Mouse (Mus musculus) left cerebral cortex, postnatal 10 days (tissue): ENCODE measurements around the gene Bag5. TPM values are rescaled to one million over a fixed set of nuclear protein-coding genes. Genes with fewer than 3 reads are reported as not detected.

ENCODE experiments used
- DNase-seq, 2 experiments: peaks; one replicate each; pipeline ENCODE4 v3.0.0; 2021 to 2022; ENCODE audit warnings: low spot score in 2 of 2, mixed read lengths in 1 of 2; ENCODE audit errors: extremely low spot score in 1 of 2
- intact Hi-C: fragments of 180-260 bp; cut with DNase I; formaldehyde crosslinking; loops from one replicate; pipeline ENCODE4 v1.15.1; 2025
- total RNA-seq, 2 experiments: library from RNA; stranded (reverse); gene quantifications; 2 replicates each; pipeline ENCODE4 v1.2.3; 2021

Bag5 gene
- 10 to 100 TPM; 40.6 to 43.2 TPM for total RNA-seq

- DNase-seq = peak; percentile 85 to 94
- intact Hi-C loops = loop anchor here (5.0 kb wide), 1 partner anchor 41 kb away; the partner anchor contains the start of gene Ckb
Observed at GRCm38 (mm10) chr12:111713004-111713651, at the start of gene Bag5, which contains the start of gene Apopt1. TSS of gene Bag5 (minus strand) at chr12:111713257. TSS of gene Apopt1 (plus strand) at chr12:111713261.

- DNase-seq = no peak
- intact Hi-C loops = no loop called here
Observed at GRCm38 (mm10) chr12:111760306-111760908, 47.4 kb upstream of the Bag5 start.

GRCm38 (mm10) chr12:111759176-111760061, 46.4 kb upstream of the Bag5 start:
- intact Hi-C loops = no loop called here
- peak in 1 of 2 experiments; percentile 82 for DNase-seq

GRCm38 (mm10) chr12:111758381-111759175, 45.5 kb upstream of the Bag5 start, which contains the start of gene Klc1:
TSS of gene Klc1 (plus strand) at chr12:111758849.
- intact Hi-C loops = no loop called here
- peak; percentile 74 to 87 for DNase-seq

- intact Hi-C loops = no loop called here
Observed at GRCm38 (mm10) chr12:111757561-111758325, 44.7 kb upstream of the Bag5 start.

GRCm38 (mm10) chr12:111756698-111757082, 43.6 kb upstream of the Bag5 start:
- intact Hi-C loops = no loop called here
- DNase-seq = no peak

More at GRCm38 (mm10) chr12:111757561-111758325, 44.7 kb upstream of the Bag5 start:
- DNase-seq = no peak

- intact Hi-C loops = no loop called here
- no peak for DNase-seq
Observed at GRCm38 (mm10) chr12:111756082-111756697, 43.1 kb upstream of the Bag5 start.

GRCm38 (mm10) chr12:111755231-111755630, 42.2 kb upstream of the Bag5 start:
- no peak for DNase-seq
- intact Hi-C loops = no loop called here

- no peak for DNase-seq
- intact Hi-C loops = no loop called here
Observed at GRCm38 (mm10) chr12:111754710-111755109, 41.7 kb upstream of the Bag5 start.

GRCm38 (mm10) chr12:111753347-111753746, 40.3 kb upstream of the Bag5 start:
- no peak for DNase-seq
- intact Hi-C loops = no loop called here

GRCm38 (mm10) chr12:111752491-111752890, 39.4 kb upstream of the Bag5 start:
- intact Hi-C loops = no loop called here
- DNase-seq = no peak

- no peak for DNase-seq
- intact Hi-C loops = no loop called here
Observed at GRCm38 (mm10) chr12:111750739-111751138, 37.7 kb upstream of the Bag5 start.

- DNase-seq = no peak
- intact Hi-C loops = no loop called here
Observed at GRCm38 (mm10) chr12:111747421-111747820, 34.4 kb upstream of the Bag5 start.

- intact Hi-C loops = no loop called here
- DNase-seq = peak in 1 of 2 experiments; percentile 90
Observed at GRCm38 (mm10) chr12:111746091-111746490, 33.0 kb upstream of the Bag5 start.

GRCm38 (mm10) chr12:111745274-111745673, 32.2 kb upstream of the Bag5 start:
- intact Hi-C loops = no loop called here

GRCm38 (mm10) chr12:111743981-111744423, 30.9 kb upstream of the Bag5 start:
- intact Hi-C loops = no loop called here
- DNase-seq = peak in 1 of 2 experiments; percentile 53

More at GRCm38 (mm10) chr12:111745274-111745673, 32.2 kb upstream of the Bag5 start:
- no peak for DNase-seq

GRCm38 (mm10) chr12:111743419-111743818, 30.4 kb upstream of the Bag5 start:
- intact Hi-C loops = no loop called here
- no peak for DNase-seq
